Mouse (Mus musculus) layer of hippocampus, postnatal 10 days (tissue): ENCODE results near the gene Ces3b. TPM values are rescaled to one million over a fixed set of nuclear protein-coding genes. Genes with fewer than 3 reads are reported as not detected.
"Not testable (repeated sequence)": the region's sequence is repeated elsewhere in the genome, so short reads cannot be mapped to it uniquely, and the experiment has no call there.

Experiments used
- DNase-seq, 2 experiments: peaks; one replicate each; pipeline ENCODE4 v3.0.0; 2021; ENCODE audit warnings: low spot score in 2 of 2
- long read RNA-seq: library from polyadenylated mRNA; stranded (forward); transcript quantifications from one replicate; pipeline ENCODE4 v2.0.0, GENCODE M21; 2023
- total RNA-seq, 2 experiments: library from RNA; stranded (reverse); gene quantifications; 2 replicates each; pipeline ENCODE4 v1.2.3; 2021

Ces3b gene
- total RNA-seq, result not detected
- long read RNA-seq, result 0 reads

GRCm38 (mm10) chr8:105083449-105084050 is at the start of gene Ces3b:
Gene Ces3b, plus strand, starts transcription at chr8:105083753.
- no peak for DNase-seq

- no peak for DNase-seq
These were observed 40.0 kb upstream of the Ces3b start for GRCm38 (mm10) chr8:105043510-105043909.

- no peak for DNase-seq
These were observed 37.6 kb upstream of the Ces3b start for GRCm38 (mm10) chr8:105045824-105046401.

GRCm38 (mm10) chr8:105048371-105048854 is 35.1 kb upstream of the Ces3b start, which contains the start of gene Ces3a:
Gene Ces3a, plus strand, starts transcription at chr8:105048601.
- no peak for DNase-seq

GRCm38 (mm10) chr8:105056211-105056610 is 27.3 kb upstream of the Ces3b start:
- no peak for DNase-seq

- DNase-seq, result no peak
These were observed 23.5 kb upstream of the Ces3b start for GRCm38 (mm10) chr8:105060056-105060455.

GRCm38 (mm10) chr8:105066761-105067160 is 16.8 kb upstream of the Ces3b start:
- DNase-seq, result peak; percentile 39 to 46

GRCm38 (mm10) chr8:105067905-105068304 is 15.6 kb upstream of the Ces3b start:
- DNase-seq, result not testable (repeated sequence)

GRCm38 (mm10) chr8:105068971-105069370 is 14.6 kb upstream of the Ces3b start:
- no peak for DNase-seq

GRCm38 (mm10) chr8:105076601-105077000 is 7.0 kb upstream of the Ces3b start:
- no peak for DNase-seq

GRCm38 (mm10) chr8:105077071-105077470 is 6.5 kb upstream of the Ces3b start:
- DNase-seq, result no peak

- no peak for DNase-seq
These were observed 5.0 kb upstream of the Ces3b start for GRCm38 (mm10) chr8:105078591-105078990.

- DNase-seq, result no peak
These were observed 2.7 kb upstream of the Ces3b start for GRCm38 (mm10) chr8:105080814-105081336.

GRCm38 (mm10) chr8:105088166-105088565 is 4.6 kb downstream of the Ces3b start:
- DNase-seq, result not testable (repeated sequence)

GRCm38 (mm10) chr8:105088581-105088980 is 5.0 kb downstream of the Ces3b start:
- no peak for DNase-seq

- DNase-seq, result no peak
These were observed 10.4 kb downstream of the Ces3b start for GRCm38 (mm10) chr8:105093992-105094391.

- DNase-seq, result not testable (repeated sequence)
These were observed 18.7 kb downstream of the Ces3b start for GRCm38 (mm10) chr8:105102101-105102785.

- DNase-seq, result not testable (repeated sequence)
These were observed 20.1 kb downstream of the Ces3b start for GRCm38 (mm10) chr8:105103701-105104100.

- no peak for DNase-seq
These were observed 20.7 kb downstream of the Ces3b start for GRCm38 (mm10) chr8:105104220-105104619.

- DNase-seq, result no peak
These were observed 46.3 kb downstream of the Ces3b start for GRCm38 (mm10) chr8:105129864-105130263.

- DNase-seq, result no peak
These were observed 48.0 kb downstream of the Ces3b start, which contains the start of gene Ces4a for GRCm38 (mm10) chr8:105131509-105131908. Gene Ces4a, plus strand, starts transcription at chr8:105131800.

- peak; percentile 70 to 72 for DNase-seq
These were observed 54.9 kb downstream of the Ces3b start for GRCm38 (mm10) chr8:105138423-105138822.
